Mouse (Mus musculus) thymus, adult 2 months (tissue): ENCODE measurements around the gene Acad12. TPM values are rescaled to one million over a fixed set of nuclear protein-coding genes. Genes with fewer than 3 reads are reported as not detected.

Experiments used
- DNase-seq: peaks from one replicate; pipeline ENCODE4 v3.0.0; 2021
- H3K27ac ChIP-seq: fragments of 200-500 bp; 2 replicates; pipeline ENCODE4 v1.5.1; 2012; ENCODE audit warnings: low read length, control low read depth; ENCODE audit not compliant: control insufficient read depth, insufficient read depth
- H3K27me3 ChIP-seq: fragments of 200-500 bp; 2 replicates; pipeline ENCODE4 v1.6.1; 2012; ENCODE audit warnings: mild to moderate bottlenecking, low read length, moderate library complexity, mixed read lengths; ENCODE audit not compliant: control insufficient read depth, insufficient read depth
- H3K36me3 ChIP-seq: fragments of 200-500 bp; 2 replicates; pipeline ENCODE4 v1.6.1; 2012; ENCODE audit warnings: mild to moderate bottlenecking, low read length, moderate library complexity; ENCODE audit not compliant: control insufficient read depth, insufficient read depth
- H3K4me1 ChIP-seq: fragments of 200-500 bp; replicated peaks from 2 replicates; pipeline ENCODE4 v1.6.1; 2012; ENCODE audit warnings: low read length; ENCODE audit not compliant: control insufficient read depth, insufficient read depth
- H3K4me3 ChIP-seq: fragments of 200-500 bp; 2 replicates; pipeline ENCODE4 v1.5.1; 2012; ENCODE audit warnings: mild to moderate bottlenecking, low read length, control low read depth, moderate library complexity; ENCODE audit not compliant: control insufficient read depth, insufficient read depth
- CTCF ChIP-seq: fragments of 200-500 bp; IDR thresholded peaks from 2 replicates; pipeline ENCODE4 v1.5.1; 2012; ENCODE audit warnings: mild to moderate bottlenecking, control low read depth, low read length, moderate library complexity, borderline replicate concordance; ENCODE audit not compliant: control insufficient read depth, poor library complexity, insufficient read depth; ENCODE audit errors: extremely low read depth
- POLR2A ChIP-seq: fragments of 200-500 bp; IDR thresholded peaks from 2 replicates; pipeline ENCODE4 v1.6.1; 2012; ENCODE audit warnings: mild to moderate bottlenecking, low read length, control low read depth, moderate library complexity; ENCODE audit not compliant: control insufficient read depth, poor library complexity, insufficient read depth; ENCODE audit errors: extremely low read depth
- WGBS: fragments of 180-500 bp; shearing (Covaris S2); methylation state at CpG from one replicate; pipeline ENCODE4 v1.1.7; 2018; 5-methylcytosine and 5-hydroxymethylcytosine counted together
- polyA plus RNA-seq: library from polyadenylated mRNA; depleted of rRNA; stranded (reverse); fragments of >200 nt; gene quantifications from 2 replicates; pipeline ENCODE4 v1.2.3, GENCODE M21; 2012; rRNA removed

The Acad12 gene
- polyA plus RNA-seq: 3.9 and 8.8 TPM in 2 replicates

GRCm38 (mm10) chr5:121618592-121619513 is at the start of gene Acad12:
Gene Acad12, minus strand, starts transcription at chr5:121618938.
- under 1% methylated on average over 57 of the region's 58 CpGs for WGBS
- Histone ChIP-seq H3K27me3 (no peaks in the 10 kb centered on the region), H3K4me3 (peak within 1 kb of the TSS; percentile 97), H3K27ac (no peak within 1 kb of the TSS), H3K36me3 (no peaks in the 10 kb centered on the region), H3K4me1 (peaks cover 2% of the 10 kb centered on the region; the same call in 1 of the 2 replicates)
- peak; percentile 68 for DNase-seq
- TF ChIP-seq CTCF (no peak), POLR2A (peak; percentile 96)

GRCm38 (mm10) chr5:121668411-121668810 is 49.7 kb upstream of the Acad12 start:
- no peaks in the 10 kb centered on the region for H3K27me3 ChIP-seq
- no peak overlapping the region for H3K4me3 ChIP-seq
- H3K4me1 ChIP-seq: no peaks in the 10 kb centered on the region
- 93% methylated on average over 6 of the region's 6 CpGs for WGBS
- TF ChIP-seq CTCF (no peak), POLR2A (no peak)
- DNase-seq: no peak
- H3K36me3 ChIP-seq: peaks cover 33% of the 10 kb centered on the region
- no peak overlapping the region for H3K27ac ChIP-seq

DNA sequence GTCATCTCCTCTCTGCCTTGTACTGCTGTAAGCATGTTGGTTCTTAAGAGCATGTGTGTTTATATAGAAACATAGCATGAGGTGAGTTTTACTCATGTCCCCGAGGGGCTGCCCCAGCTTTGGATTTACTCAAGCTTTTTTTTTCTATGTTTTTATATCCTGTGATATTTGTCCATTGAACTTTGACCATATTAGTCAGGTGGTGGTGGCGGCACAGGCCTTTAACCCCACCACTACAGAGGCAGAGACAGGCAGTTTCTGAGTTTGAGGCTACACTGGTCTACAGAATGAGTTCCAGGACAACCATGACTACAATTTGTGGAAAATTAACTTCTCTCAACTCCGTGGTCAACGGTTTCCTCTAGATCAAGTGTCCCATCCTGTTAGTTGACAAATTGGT is 48.3 kb upstream of the Acad12 start:
- WGBS: 86% methylated on average over 4 of the region's 4 CpGs
- peaks cover 33% of the 10 kb centered on the region for H3K36me3 ChIP-seq
- no peak for DNase-seq

GRCm38 (mm10) chr5:121664971-121665370 is 46.2 kb upstream of the Acad12 start:
- peaks cover 31% of the 10 kb centered on the region for H3K36me3 ChIP-seq
- TF ChIP-seq CTCF: no peak
- no peak for TF ChIP-seq POLR2A
- no peaks in the 10 kb centered on the region for H3K27me3 ChIP-seq
- H3K27ac ChIP-seq: no peak overlapping the region
- peaks cover 12% of the 10 kb centered on the region for H3K4me1 ChIP-seq
- H3K4me3 ChIP-seq: no peak overlapping the region
- WGBS: 98% methylated on average over 9 of the region's 9 CpGs
- DNase-seq: no peak

More for the DNA sequence above, 48.3 kb upstream of the Acad12 start:
- Histone ChIP-seq H3K27me3 (no peaks in the 10 kb centered on the region), H3K4me3 (no peak overlapping the region), H3K4me1 (peaks cover 2% of the 10 kb centered on the region; the same call in 1 of the 2 replicates), H3K27ac (no peak overlapping the region)
- TF ChIP-seq POLR2A: no peak
- TF ChIP-seq CTCF: no peak

- H3K27me3 ChIP-seq: no peaks in the 10 kb centered on the region
- no peak overlapping the region for H3K4me3 ChIP-seq
- TF ChIP-seq CTCF (no peak), POLR2A (no peak)
- no peak for DNase-seq
- H3K36me3 ChIP-seq: peaks cover 31% of the 10 kb centered on the region
- no peak overlapping the region for H3K27ac ChIP-seq
- WGBS: 94% methylated on average over 6 of the region's 6 CpGs
- H3K4me1 ChIP-seq: peaks cover 15% of the 10 kb centered on the region
Measured at GRCm38 (mm10) chr5:121664078-121664477, 45.3 kb upstream of the Acad12 start.

- WGBS: 95% methylated on average over 8 of the region's 8 CpGs
- TF ChIP-seq CTCF: no peak
- no peak for TF ChIP-seq POLR2A
- Histone ChIP-seq H3K27ac (no peak overlapping the region), H3K4me1 (peaks cover 15% of the 10 kb centered on the region), H3K36me3 (peaks cover 31% of the 10 kb centered on the region), H3K27me3 (no peaks in the 10 kb centered on the region), H3K4me3 (no peak overlapping the region)
- DNase-seq: no peak
Measured at GRCm38 (mm10) chr5:121663456-121663855, 44.7 kb upstream of the Acad12 start.

GRCm38 (mm10) chr5:121661494-121661893 is 42.8 kb upstream of the Acad12 start:
- H3K27me3 ChIP-seq: no peaks in the 10 kb centered on the region
- WGBS: 95% methylated on average over 5 of the region's 5 CpGs
- DNase-seq: no peak
- peaks cover 21% of the 10 kb centered on the region for H3K36me3 ChIP-seq
- no peak overlapping the region for H3K27ac ChIP-seq
- TF ChIP-seq POLR2A (no peak), CTCF (no peak)
- H3K4me1 ChIP-seq: peaks cover 15% of the 10 kb centered on the region
- peak overlapping the region; percentile 95 for H3K4me3 ChIP-seq
